Mouse (Mus musculus) lung, postnatal 0 days (tissue): ENCODE measurements at regions not wholly inside any gene's neighbourhood (a gene's known extent, or its start where the extent isn't known, plus 50 kb on each side); places are given as distances from the start of the nearest gene placed in this dataset.

Source experiments
- ATAC-seq: fragments of 200-750 bp; cut with Nextera tagmentation; 2 replicates; pipeline ENCODE4 v1.8.0; 2017; ENCODE audit warnings: moderate library complexity
- DNase-seq: peaks from one replicate; pipeline ENCODE4 v3.0.0-alpha.2; 2016; ENCODE audit warnings: low spot score
- H3K27ac ChIP-seq: fragments of 300-500 bp; sonication (generic); 2 replicates; pipeline ENCODE4 v1.5.1; 2014; ENCODE audit warnings: antibody characterized with exemption, mild to moderate bottlenecking, low read length, mixed read lengths
- H3K27me3 ChIP-seq: fragments of 300-500 bp; sonication (generic); replicated peaks from 2 replicates; pipeline ENCODE4 v1.6.1; 2014; ENCODE audit warnings: low read length, mixed read lengths; ENCODE audit not compliant: insufficient read depth
- H3K36me3 ChIP-seq: fragments of 300-500 bp; sonication (generic); 2 replicates; pipeline ENCODE4 v1.6.1; 2014; ENCODE audit warnings: low read length, mixed read lengths; ENCODE audit not compliant: insufficient read depth
- H3K4me1 ChIP-seq: fragments of 300-500 bp; sonication (generic); 2 replicates; pipeline ENCODE4 v1.6.1; 2014; ENCODE audit warnings: antibody characterized with exemption, low read depth, low read length, mixed read lengths; ENCODE audit not compliant: insufficient read depth
- H3K4me2 ChIP-seq: fragments of 300-500 bp; sonication (generic); replicated peaks from 2 replicates; pipeline ENCODE4 v1.6.1; 2014; ENCODE audit warnings: low read depth, mild to moderate bottlenecking, low read length, moderate library complexity, mixed read lengths
- H3K4me3 ChIP-seq: fragments of 300-500 bp; sonication (generic); 2 replicates; pipeline ENCODE4 v1.5.1; 2014; ENCODE audit warnings: low read depth, low read length
- H3K9ac ChIP-seq: fragments of 300-500 bp; sonication (generic); replicated peaks from 2 replicates; pipeline ENCODE4 v1.6.1; 2014; ENCODE audit warnings: low read depth, mild to moderate bottlenecking
- H3K9me3 ChIP-seq: fragments of 300-500 bp; sonication (generic); 2 replicates; pipeline ENCODE4 v1.6.1; 2016; ENCODE audit warnings: low read length, mixed read lengths
- CTCF ChIP-seq: IDR thresholded peaks from 2 replicates; pipeline ENCODE4 v1.5.1; 2016; ENCODE audit warnings: antibody characterized with exemption, mild to moderate bottlenecking
- EP300 ChIP-seq: IDR thresholded peaks from 2 replicates; pipeline ENCODE4 v1.6.1; 2016; ENCODE audit warnings: antibody characterized with exemption, mild to moderate bottlenecking, control low read depth
- WGBS: fragments of 180-500 bp; shearing (Covaris S2); extraction: QIAGEN DNeasy Blood & Tissue Kit; methylation state at CpG from one replicate; pipeline ENCODE4 v1.1.7; 2014; 5-methylcytosine and 5-hydroxymethylcytosine counted together

DNA sequence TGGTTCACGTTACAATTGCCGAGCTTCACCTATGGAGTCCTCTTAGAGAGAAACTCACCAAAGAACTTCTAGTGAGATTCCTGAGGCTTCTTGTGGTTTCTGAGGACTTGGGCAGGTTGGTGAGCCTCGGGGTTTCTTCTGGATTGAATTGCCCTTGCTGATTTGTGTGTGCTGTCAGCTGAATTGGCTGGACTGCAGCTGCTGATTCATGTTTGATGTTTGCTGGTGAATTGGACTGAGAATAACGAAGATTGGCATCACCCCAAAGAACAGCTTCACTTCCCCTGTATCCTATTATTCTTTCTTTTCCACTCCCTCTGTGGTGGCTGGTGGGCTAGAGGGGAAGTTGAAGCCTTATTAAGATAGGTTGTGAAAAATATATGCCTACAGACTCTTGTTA, 158.4 kb downstream of the Syk start:
- ATAC-seq (no peak), DNase-seq (no peak)
- 76% methylated on average over 4 of the region's 4 CpGs for WGBS
- no peak overlapping the region for H3K4me3 ChIP-seq
- H3K36me3 ChIP-seq, result no peaks in the 10 kb centered on the region
- no peak for TF ChIP-seq CTCF
- no peaks in the 10 kb centered on the region for H3K4me1 ChIP-seq
- H3K27me3 ChIP-seq, result no peaks in the 10 kb centered on the region
- no peaks in the 10 kb centered on the region for H3K9me3 ChIP-seq
- H3K9ac ChIP-seq, result no peak overlapping the region
- H3K4me2 ChIP-seq, result no peak overlapping the region
- no peak overlapping the region for H3K27ac ChIP-seq

DNA sequence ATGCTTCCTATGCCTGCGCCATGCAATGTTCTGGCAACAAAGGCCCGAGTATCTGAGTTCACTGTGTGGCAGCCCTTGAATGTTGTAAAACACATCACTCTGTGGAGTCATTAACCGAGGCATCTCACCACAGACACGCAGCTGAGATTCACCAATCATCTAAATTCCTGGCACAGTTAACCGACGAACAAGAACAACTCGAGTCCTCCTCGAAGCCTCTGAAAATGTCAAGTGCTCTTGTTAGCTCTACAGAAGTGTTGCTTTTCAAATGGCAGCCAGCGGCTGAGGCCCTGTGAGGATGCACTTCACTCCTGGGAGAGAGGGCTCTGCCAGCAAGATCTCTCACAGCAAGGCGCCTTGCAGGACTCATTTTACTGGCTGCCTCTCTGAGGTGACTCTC, 173.0 kb downstream of the Syk start:
- Histone ChIP-seq H3K36me3 (no peaks in the 10 kb centered on the region), H3K27me3 (0 out of 2 replicates have a peak, but pooled peaks cover 3% of the 10 kb centered on the region), H3K4me3 (no peak overlapping the region), H3K4me1 (peaks cover 5% of the 10 kb centered on the region; the same call in 1 of the 2 replicates), H3K27ac (no peak overlapping the region), H3K4me2 (no peak overlapping the region), H3K9ac (no peak overlapping the region), H3K9me3 (no peaks in the 10 kb centered on the region)
- 38% methylated on average over 10 of the region's 10 CpGs for WGBS
- peak; percentile 91 for DNase-seq
- ATAC-seq, result peak; percentile 93
- TF ChIP-seq EP300, result peak; percentile 86
- TF ChIP-seq CTCF, result no peak

DNA sequence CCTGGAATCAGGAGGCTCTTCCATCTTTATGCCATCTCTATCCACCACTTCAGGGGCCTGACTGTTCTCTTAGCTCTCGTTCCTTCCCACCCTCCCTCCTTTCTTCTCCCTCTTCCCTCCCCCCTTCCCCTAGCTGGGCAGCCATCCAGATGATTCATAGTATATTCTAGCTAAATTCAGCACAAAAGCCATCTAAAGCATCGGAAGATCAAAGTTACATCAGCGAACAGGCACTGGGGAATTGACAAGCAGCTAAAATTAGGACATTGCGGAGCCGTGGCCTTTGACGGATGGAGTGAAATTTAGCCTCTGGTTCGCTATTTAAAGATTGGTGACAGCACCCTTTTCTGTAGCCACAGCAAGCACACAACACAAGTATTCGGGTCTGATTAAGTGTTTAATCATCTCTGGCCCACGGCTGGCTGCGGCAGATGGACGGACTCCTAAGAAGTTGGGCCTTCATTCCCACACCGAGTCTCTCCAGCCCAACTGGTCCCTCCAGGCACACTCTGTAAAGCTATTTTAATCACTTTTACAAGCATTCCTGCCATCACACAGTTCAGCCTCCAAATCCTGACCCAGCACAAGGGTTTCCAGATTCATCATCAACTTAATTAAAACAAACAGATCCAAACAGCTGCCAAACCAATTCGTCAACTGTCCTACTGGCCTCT, 163.8 kb downstream of the Auh start:
- peak; percentile 84 for ATAC-seq
- no peaks in the 10 kb centered on the region for H3K9me3 ChIP-seq
- H3K36me3 ChIP-seq, result no peaks in the 10 kb centered on the region
- peaks cover 13% of the 10 kb centered on the region; the same call in 1 of the 2 replicates for H3K4me1 ChIP-seq
- 16% methylated on average over 13 of the region's 13 CpGs for WGBS
- no peaks in the 10 kb centered on the region for H3K27me3 ChIP-seq
- TF ChIP-seq EP300, result peak; percentile 79
- TF ChIP-seq CTCF, result no peak
- H3K4me3 ChIP-seq, result no peak overlapping the region
- 0 out of 2 replicates have a peak overlapping the region, but pooled peaks have one; percentile 26 for H3K27ac ChIP-seq
- H3K4me2 ChIP-seq, result no peak overlapping the region
- no peak overlapping the region for H3K9ac ChIP-seq
- DNase-seq, result peak; percentile 95

DNA sequence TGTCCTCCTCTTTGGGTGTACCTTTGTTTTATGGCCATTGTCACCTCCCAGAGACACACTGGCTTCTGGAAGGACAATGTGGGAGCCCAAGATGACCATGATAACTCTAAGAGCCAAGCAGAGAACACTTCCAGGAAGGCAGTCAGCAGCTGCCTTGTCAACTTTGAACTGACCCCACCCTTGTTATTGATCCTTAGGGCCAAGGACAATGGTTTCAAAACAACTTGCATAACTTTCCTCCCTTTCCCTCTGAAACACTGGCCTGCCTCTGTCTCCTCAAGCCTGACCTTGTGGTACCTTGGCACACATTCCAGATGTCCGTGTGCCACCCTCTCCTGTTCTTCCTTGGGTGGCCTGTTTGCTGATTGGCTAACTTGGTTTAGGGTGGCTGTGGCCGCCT, 163.2 kb downstream of the Auh start:
- Histone ChIP-seq H3K27me3 (no peaks in the 10 kb centered on the region), H3K4me3 (no peak overlapping the region), H3K9me3 (no peaks in the 10 kb centered on the region), H3K27ac (0 out of 2 replicates have a peak overlapping the region, but pooled peaks have one; percentile 26), H3K36me3 (no peaks in the 10 kb centered on the region), H3K4me2 (no peak overlapping the region), H3K4me1 (peaks cover 13% of the 10 kb centered on the region; the same call in 1 of the 2 replicates), H3K9ac (no peak overlapping the region)
- TF ChIP-seq CTCF, result no peak
- no peak; the same call in 1 of the 2 replicates for TF ChIP-seq EP300
- DNase-seq (peak; percentile 59), ATAC-seq (peak; percentile 20)
- WGBS, result 68% methylated on average over 2 of the region's 2 CpGs

DNA sequence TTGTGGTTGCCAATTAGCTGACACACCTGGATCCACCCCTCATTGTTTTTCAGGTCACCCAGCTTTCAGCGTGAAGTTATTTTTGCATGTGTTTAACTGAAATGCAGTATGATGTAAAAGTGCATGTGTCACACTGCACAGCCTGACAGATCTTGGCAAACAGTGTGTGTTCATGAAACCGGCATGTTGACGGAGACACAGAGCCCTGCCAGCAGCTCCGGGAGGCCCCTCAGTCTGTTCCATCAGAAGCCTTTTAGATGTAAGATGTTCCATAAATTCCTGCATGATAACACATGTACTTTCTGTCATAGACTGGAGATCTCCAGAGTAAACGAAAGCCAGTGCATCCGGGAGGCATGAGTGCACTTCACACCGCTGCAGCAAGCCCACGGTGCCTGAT, 159.5 kb downstream of the Auh start:
- ATAC-seq, result peak; percentile 29
- no peak overlapping the region for H3K27ac ChIP-seq
- H3K4me2 ChIP-seq, result no peak overlapping the region

DNA sequence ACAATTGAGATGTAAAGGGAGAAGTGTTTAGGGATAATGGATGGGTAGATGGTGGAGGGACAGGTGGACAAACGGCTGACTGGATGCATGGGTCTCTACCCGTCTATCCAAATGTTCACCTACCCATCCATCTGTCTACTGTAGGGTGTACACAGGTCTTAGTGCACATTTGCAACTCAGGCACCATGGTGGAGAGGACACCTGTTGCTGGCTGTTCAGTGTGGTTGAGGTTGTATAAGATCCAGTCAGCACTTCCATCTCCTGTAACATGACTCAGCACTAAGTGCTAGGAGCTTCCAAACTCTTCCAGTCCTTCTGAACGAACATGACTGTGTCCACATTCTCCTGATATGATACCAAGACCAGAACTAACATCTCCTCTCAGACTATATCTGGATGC, 158.0 kb downstream of the Auh start:
- WGBS, result 91% methylated on average over 3 of the region's 3 CpGs
- no peak for ATAC-seq

More for the DNA sequence above, 159.5 kb downstream of the Auh start:
- Histone ChIP-seq H3K9me3 (no peaks in the 10 kb centered on the region), H3K9ac (no peak overlapping the region), H3K4me1 (peaks cover 11% of the 10 kb centered on the region; the same call in 1 of the 2 replicates), H3K4me3 (no peak overlapping the region), H3K27me3 (no peaks in the 10 kb centered on the region), H3K36me3 (no peaks in the 10 kb centered on the region)
- 44% methylated on average over 8 of the region's 8 CpGs for WGBS
- DNase-seq, result peak; percentile 78
- TF ChIP-seq EP300 (peak; percentile 32; the same call in 1 of the 2 replicates), CTCF (no peak)

More for the DNA sequence above, 158.0 kb downstream of the Auh start:
- no peak overlapping the region for H3K9ac ChIP-seq
- H3K4me1 ChIP-seq, result peaks cover 2% of the 10 kb centered on the region; the same call in 1 of the 2 replicates
- H3K4me2 ChIP-seq, result no peak overlapping the region
- no peaks in the 10 kb centered on the region for H3K27me3 ChIP-seq
- no peak for TF ChIP-seq CTCF
- TF ChIP-seq EP300, result no peak
- H3K27ac ChIP-seq, result no peak overlapping the region
- H3K4me3 ChIP-seq, result no peak overlapping the region
- no peak for DNase-seq
- no peaks in the 10 kb centered on the region for H3K9me3 ChIP-seq
- no peaks in the 10 kb centered on the region for H3K36me3 ChIP-seq
